Mouse (Mus musculus): Measurements from ENCODE around the gene Rcor3. TPM values are rescaled to one million over a fixed set of nuclear protein-coding genes. Genes with fewer than 3 reads are reported as not detected.

The Rcor3 gene
- polyA plus RNA-seq, 1 experiment from 2014 or later = 55.7 TPM

DNA sequence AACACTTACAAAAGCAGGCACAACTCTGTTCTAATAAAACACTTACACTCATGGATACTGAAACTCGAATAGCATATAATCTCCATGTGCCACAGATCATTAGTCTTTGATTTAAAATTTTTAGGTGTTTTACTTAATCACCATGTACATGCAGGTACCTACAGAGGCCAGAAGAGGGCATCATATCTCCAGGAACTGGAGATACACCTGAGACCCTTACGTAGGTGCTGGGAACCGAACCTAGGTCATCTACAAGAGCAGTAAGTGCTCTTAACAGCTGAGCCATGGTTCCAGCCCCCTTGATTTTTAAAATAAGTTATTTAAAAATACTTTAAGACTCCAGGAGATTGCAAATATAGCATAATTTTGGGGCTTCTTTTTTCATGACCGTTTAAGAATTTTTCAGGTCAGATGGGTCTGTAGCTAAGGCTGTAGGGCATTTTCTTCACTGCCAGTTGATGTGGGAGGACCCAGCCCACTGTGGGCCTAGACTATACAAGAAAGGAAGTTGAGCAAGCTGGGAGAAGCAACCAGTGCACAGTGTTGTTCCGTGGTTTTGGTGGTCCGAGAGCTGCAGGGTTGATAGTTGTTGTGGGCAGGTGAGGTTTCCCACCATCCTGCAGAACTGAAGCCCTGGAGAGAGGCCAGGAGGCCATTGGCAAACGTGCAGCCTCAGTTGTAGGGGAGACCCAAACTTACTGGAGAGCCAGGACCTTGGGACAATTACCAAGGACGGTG lies 74.5 kb downstream of the Rcor3 start:
- WGBS = 96% methylated on average over 8 of the region's 8 CpGs
- ATAC-seq (ENCODE audit: low read depth) = no peak
- H3K9me3 ChIP-seq (ENCODE audit: control insufficient read depth, low read length) = no peaks in the 10 kb centered on the region
- H3K36me3 ChIP-seq (ENCODE audit: control insufficient read depth, insufficient read depth, low read length) = no peaks in the 10 kb centered on the region
- H3K4me1 ChIP-seq (ENCODE audit: control insufficient read depth, insufficient read depth, low read length) = no peaks in the 10 kb centered on the region
- no peaks in the 10 kb centered on the region for H3K27me3 ChIP-seq (ENCODE audit: control insufficient read depth, insufficient read depth, low read length)
- H3K27ac ChIP-seq (ENCODE audit: low read depth, low read length) = no peak overlapping the region
- no peak overlapping the region for H3K9ac ChIP-seq (replicated peaks; ENCODE audit: low read depth, low read length)
- H3K4me3 ChIP-seq (ENCODE audit: low read depth, low read length) = no peak overlapping the region
- H3K4me2 ChIP-seq (ENCODE audit: low read depth, low read length) = no peak overlapping the region

GRCm38 (mm10) chr1:192062682-192063081 lies 75.2 kb downstream of the Rcor3 start:
- Histone ChIP-seq H3K36me3 (ENCODE audit: control insufficient read depth, insufficient read depth, low read length) (no peaks in the 10 kb centered on the region), H3K9ac (replicated peaks; ENCODE audit: low read depth, low read length) (no peak overlapping the region), H3K4me3 (ENCODE audit: low read depth, low read length) (no peak overlapping the region), H3K4me2 (ENCODE audit: low read depth, low read length) (no peak overlapping the region), H3K27ac (ENCODE audit: low read depth, low read length) (no peak overlapping the region), H3K9me3 (ENCODE audit: control insufficient read depth, low read length) (no peaks in the 10 kb centered on the region), H3K27me3 (ENCODE audit: control insufficient read depth, insufficient read depth, low read length) (no peaks in the 10 kb centered on the region), H3K4me1 (ENCODE audit: control insufficient read depth, insufficient read depth, low read length) (no peaks in the 10 kb centered on the region)
- 93% methylated on average over 14 of the region's 14 CpGs for WGBS
- no peak for ATAC-seq (ENCODE audit: low read depth)

DNA sequence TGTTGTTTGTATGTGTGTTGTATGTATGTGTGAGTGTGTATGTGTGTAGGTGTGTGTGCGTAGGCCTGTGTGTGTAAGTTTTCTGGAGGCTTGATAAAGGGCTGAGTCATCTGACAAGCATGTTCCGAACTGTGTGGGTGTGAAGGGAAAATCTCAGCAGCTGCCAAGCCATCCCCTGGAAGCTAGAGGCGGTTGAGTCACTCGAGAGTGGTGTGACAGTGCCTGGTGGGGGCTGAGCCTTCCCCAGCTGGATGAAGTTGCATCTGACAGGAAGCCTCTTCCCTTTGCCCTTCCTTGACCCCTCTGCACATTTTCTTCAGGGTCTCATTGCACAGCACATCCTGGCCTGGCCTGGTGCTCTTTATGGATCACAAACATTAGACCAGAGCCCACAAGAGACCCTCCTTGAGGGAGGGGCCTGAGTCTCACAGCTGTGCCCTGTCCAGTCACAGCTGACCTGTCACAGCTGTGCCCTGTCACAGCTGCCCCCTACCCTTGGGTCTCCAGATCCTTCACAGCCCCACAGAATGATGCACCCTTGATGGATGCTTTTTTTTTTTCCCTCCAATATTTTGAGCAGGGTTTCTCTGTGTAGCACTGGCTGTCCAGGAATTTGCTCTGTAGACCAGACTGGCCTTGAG lies 76.1 kb downstream of the Rcor3 start:
- Histone ChIP-seq H3K4me1 (ENCODE audit: control insufficient read depth, insufficient read depth, low read length) (no peaks in the 10 kb centered on the region), H3K9me3 (ENCODE audit: control insufficient read depth, low read length) (no peaks in the 10 kb centered on the region), H3K27me3 (ENCODE audit: control insufficient read depth, insufficient read depth, low read length) (no peaks in the 10 kb centered on the region), H3K9ac (replicated peaks; ENCODE audit: low read depth, low read length) (no peak overlapping the region), H3K27ac (ENCODE audit: low read depth, low read length) (no peak overlapping the region), H3K36me3 (ENCODE audit: control insufficient read depth, insufficient read depth, low read length) (no peaks in the 10 kb centered on the region), H3K4me3 (ENCODE audit: low read depth, low read length) (no peak overlapping the region), H3K4me2 (ENCODE audit: low read depth, low read length) (no peak overlapping the region)
- 76% methylated on average over 4 of the region's 4 CpGs for WGBS
- ATAC-seq (ENCODE audit: low read depth) = no peak

DNA sequence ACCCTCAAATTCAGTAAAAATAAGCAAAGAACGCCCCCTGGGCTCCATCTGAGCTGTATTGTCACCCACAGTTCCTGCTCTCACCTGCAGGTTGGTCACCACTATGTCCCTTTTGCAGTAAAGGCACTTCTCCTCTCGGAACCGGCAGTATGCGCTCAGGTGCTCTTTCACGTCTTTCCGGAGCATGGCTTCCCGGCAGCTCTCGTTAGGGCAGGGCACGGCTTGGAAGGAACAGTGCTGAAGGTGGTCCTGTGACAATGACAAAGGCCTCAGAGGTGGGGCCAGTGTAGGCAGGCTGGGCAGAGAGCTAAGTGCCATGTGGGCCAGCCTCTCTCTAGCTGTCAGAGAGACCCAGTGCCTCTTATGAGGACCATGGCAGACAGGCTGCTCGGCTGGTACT lies 79.0 kb downstream of the Rcor3 start:
- H3K4me2 ChIP-seq (ENCODE audit: low read depth, low read length) = no peak overlapping the region
- ATAC-seq (ENCODE audit: low read depth) = no peak
- no peaks in the 10 kb centered on the region for H3K4me1 ChIP-seq (ENCODE audit: control insufficient read depth, insufficient read depth, low read length)
- no peak overlapping the region for H3K27ac ChIP-seq (ENCODE audit: low read depth, low read length)
- 89% methylated on average over 10 of the region's 10 CpGs for WGBS
- H3K9ac ChIP-seq (replicated peaks; ENCODE audit: low read depth, low read length) = no peak overlapping the region
- no peak overlapping the region for H3K4me3 ChIP-seq (ENCODE audit: low read depth, low read length)
- H3K36me3 ChIP-seq (ENCODE audit: control insufficient read depth, insufficient read depth, low read length) = no peaks in the 10 kb centered on the region
- no peaks in the 10 kb centered on the region for H3K27me3 ChIP-seq (ENCODE audit: control insufficient read depth, insufficient read depth, low read length)
- H3K9me3 ChIP-seq (ENCODE audit: control insufficient read depth, low read length) = no peaks in the 10 kb centered on the region

- H3K4me2 ChIP-seq (ENCODE audit: low read depth, low read length) = no peak overlapping the region
- no peaks in the 10 kb centered on the region for H3K36me3 ChIP-seq (ENCODE audit: control insufficient read depth, insufficient read depth, low read length)
These were observed 84.1 kb downstream of the Rcor3 start for GRCm38 (mm10) chr1:192053726-192054125.

GRCm38 (mm10) chr1:192052986-192053385 lies 84.9 kb downstream of the Rcor3 start:
- Histone ChIP-seq H3K36me3 (ENCODE audit: control insufficient read depth, insufficient read depth, low read length) (no peaks in the 10 kb centered on the region), H3K27me3 (ENCODE audit: control insufficient read depth, insufficient read depth, low read length) (no peaks in the 10 kb centered on the region), H3K9me3 (ENCODE audit: control insufficient read depth, low read length) (no peaks in the 10 kb centered on the region), H3K4me3 (ENCODE audit: low read depth, low read length) (no peak overlapping the region), H3K27ac (ENCODE audit: low read depth, low read length) (no peak overlapping the region), H3K4me2 (ENCODE audit: low read depth, low read length) (no peak overlapping the region), H3K9ac (replicated peaks; ENCODE audit: low read depth, low read length) (no peak overlapping the region), H3K4me1 (ENCODE audit: control insufficient read depth, insufficient read depth, low read length) (no peaks in the 10 kb centered on the region)
- ATAC-seq (ENCODE audit: low read depth) = no peak
- WGBS = 90% methylated on average over 5 of the region's 5 CpGs

More at GRCm38 (mm10) chr1:192053726-192054125, 84.1 kb downstream of the Rcor3 start:
- Histone ChIP-seq H3K4me1 (ENCODE audit: control insufficient read depth, insufficient read depth, low read length) (no peaks in the 10 kb centered on the region), H3K9me3 (ENCODE audit: control insufficient read depth, low read length) (no peaks in the 10 kb centered on the region), H3K9ac (replicated peaks; ENCODE audit: low read depth, low read length) (no peak overlapping the region), H3K27ac (ENCODE audit: low read depth, low read length) (no peak overlapping the region), H3K27me3 (ENCODE audit: control insufficient read depth, insufficient read depth, low read length) (no peaks in the 10 kb centered on the region), H3K4me3 (ENCODE audit: low read depth, low read length) (no peak overlapping the region)
- no peak for ATAC-seq (ENCODE audit: low read depth)
- WGBS = 75% methylated on average over 3 of the region's 3 CpGs

GRCm38 (mm10) chr1:192052461-192052860 lies 85.4 kb downstream of the Rcor3 start:
- no peak for ATAC-seq (ENCODE audit: low read depth)
- H3K4me2 ChIP-seq (ENCODE audit: low read depth, low read length) = no peak overlapping the region
- no peak overlapping the region for H3K27ac ChIP-seq (ENCODE audit: low read depth, low read length)
- 93% methylated on average over 8 of the region's 8 CpGs for WGBS
- H3K4me1 ChIP-seq (ENCODE audit: control insufficient read depth, insufficient read depth, low read length) = no peaks in the 10 kb centered on the region
- H3K27me3 ChIP-seq (ENCODE audit: control insufficient read depth, insufficient read depth, low read length) = no peaks in the 10 kb centered on the region
- H3K9ac ChIP-seq (replicated peaks; ENCODE audit: low read depth, low read length) = no peak overlapping the region
- no peak overlapping the region for H3K4me3 ChIP-seq (ENCODE audit: low read depth, low read length)
- H3K36me3 ChIP-seq (ENCODE audit: control insufficient read depth, insufficient read depth, low read length) = no peaks in the 10 kb centered on the region
- no peaks in the 10 kb centered on the region for H3K9me3 ChIP-seq (ENCODE audit: control insufficient read depth, low read length)

Other genes starting within 250 kb of the Rcor3 start
- gene Slc30a1, start 231.3 kb downstream of the Rcor3 start, polyA plus RNA-seq (2014; fragmentation: Nextera tagmentation; extraction: Ambion mirVana) = 2.1 and 2.8 TPM in 2 replicates
- gene Rd3, start 160.7 kb downstream of the Rcor3 start, polyA plus RNA-seq (2014; fragmentation: Nextera tagmentation; extraction: Ambion mirVana) = 1.1 and 1.8 TPM in 2 replicates
- gene Traf5, start 45.5 kb downstream of the Rcor3 start, polyA plus RNA-seq (2014; fragmentation: Nextera tagmentation; extraction: Ambion mirVana) = 1.7 and 2.3 TPM in 2 replicates
- gene Kcnh1, start 52.7 kb upstream of the Rcor3 start, polyA plus RNA-seq (2014; fragmentation: Nextera tagmentation; extraction: Ambion mirVana) = 3.1 and 4.2 TPM in 2 replicates

Data from neural tube, embryonic 14.5 days (tissue).